Mouse (Mus musculus) heart, embryonic 10.5 days (tissue): Measurements from ENCODE around the gene Smarcb1. TPM values are rescaled to one million over a fixed set of nuclear protein-coding genes. Genes with fewer than 3 reads are reported as not detected.
A peak's percentile ranks its signal among the peaks of the same experiment; 100 is the strongest.

Experiments used
- DNase-seq: peaks from one replicate; pipeline ENCODE4 v3.0.0-alpha.2; 2017; ENCODE audit warnings: low spot score
- H3K27ac ChIP-seq: fragments of 300-500 bp; sonication (generic); 2 replicates; pipeline ENCODE4 v1.5.1; 2016; ENCODE audit warnings: mild to moderate bottlenecking
- H3K27me3 ChIP-seq: fragments of 300-500 bp; sonication (generic); 2 replicates; pipeline ENCODE4 v1.6.1; 2016; ENCODE audit warnings: mild to moderate bottlenecking; ENCODE audit not compliant: poor library complexity, insufficient read depth, severe bottlenecking
- H3K36me3 ChIP-seq: fragments of 300-500 bp; sonication (generic); 2 replicates; pipeline ENCODE4 v1.6.1; 2016; ENCODE audit warnings: mild to moderate bottlenecking, moderate library complexity
- H3K4me1 ChIP-seq: fragments of 300-500 bp; sonication (generic); 2 replicates; pipeline ENCODE4 v1.6.1; 2016; ENCODE audit warnings: mild to moderate bottlenecking
- H3K4me3 ChIP-seq: fragments of 300-500 bp; sonication (generic); 2 replicates; pipeline ENCODE4 v1.5.1; 2016; ENCODE audit warnings: mild to moderate bottlenecking, moderate library complexity
- H3K9me3 ChIP-seq: fragments of 300-500 bp; sonication (generic); 2 replicates; pipeline ENCODE4 v1.6.1; 2016; ENCODE audit warnings: mild to moderate bottlenecking, moderate library complexity
- WGBS: fragments of 180-500 bp; shearing (Covaris S2); methylation state at CpG from one replicate; pipeline ENCODE4 v1.1.7; 2016; 5-methylcytosine and 5-hydroxymethylcytosine counted together
- polyA plus RNA-seq: library from polyadenylated mRNA; unstranded; fragments of >200 nt; fragmentation: Nextera tagmentation; extraction: Ambion mirVana; gene quantifications from 2 replicates; pipeline ENCODE4 v1.2.1, GENCODE M21; 2016

Smarcb1 gene
- polyA plus RNA-seq, 1 experiment from 2014 or later, result 204 TPM

DNA sequence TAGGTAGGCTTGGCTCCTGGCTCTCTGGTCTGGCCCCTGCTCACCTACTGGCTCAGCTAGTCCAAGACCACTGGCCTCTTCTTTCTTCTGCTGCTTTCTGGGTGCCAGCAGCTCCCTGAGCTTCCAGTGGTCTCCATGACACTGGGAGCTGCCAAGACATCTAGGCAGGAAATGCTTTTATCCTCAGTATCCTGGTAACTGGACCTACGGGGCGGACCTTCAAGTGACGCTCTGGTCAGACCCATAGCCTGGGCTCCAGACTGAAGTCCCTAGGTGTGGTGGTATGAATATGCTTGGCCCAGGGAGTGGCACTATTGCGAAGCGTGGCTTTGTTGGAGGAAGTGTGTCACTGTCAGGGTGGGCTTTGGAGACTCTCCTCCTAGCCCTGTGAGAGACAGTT is 19.1 kb upstream of the Smarcb1 start, which contains the start of gene Gm867:
TSS of gene Gm867 (minus strand) at position 153 of the 400 bp plus-strand sequence.
- no peak for DNase-seq
- Histone ChIP-seq H3K36me3 (0 out of 2 replicates have a peak, but pooled peaks cover 2% of the 10 kb centered on the region), H3K4me3 (no peak within 1 kb of the TSS; the same call in 1 of the 2 replicates), H3K27ac (peak within 1 kb of the TSS; percentile 52; the same call in 1 of the 2 replicates), H3K9me3 (no peaks in the 10 kb centered on the region), H3K27me3 (peaks cover 22% of the 10 kb centered on the region), H3K4me1 (peaks cover 42% of the 10 kb centered on the region)
- 73% methylated on average over 5 of the region's 5 CpGs for WGBS

GRCm38 (mm10) chr10:75939481-75940234 is 18.2 kb upstream of the Smarcb1 start:
- peaks cover 28% of the 10 kb centered on the region for H3K27me3 ChIP-seq
- peak overlapping the region; percentile 52; the same call in 1 of the 2 replicates for H3K27ac ChIP-seq
- H3K4me3 ChIP-seq, result no peak overlapping the region; the same call in 1 of the 2 replicates
- peaks cover 48% of the 10 kb centered on the region for H3K4me1 ChIP-seq
- 33% methylated on average over 9 of the region's 9 CpGs for WGBS
- peak; percentile 82 for DNase-seq
- no peaks in the 10 kb centered on the region for H3K9me3 ChIP-seq
- H3K36me3 ChIP-seq, result 0 out of 2 replicates have a peak, but pooled peaks cover 2% of the 10 kb centered on the region

- Histone ChIP-seq H3K36me3 (0 out of 2 replicates have a peak, but pooled peaks cover 2% of the 10 kb centered on the region), H3K4me1 (peaks cover 52% of the 10 kb centered on the region), H3K27ac (0 out of 2 replicates have a peak overlapping the region, but pooled peaks have one; percentile 64), H3K4me3 (peak overlapping the region; percentile 85), H3K27me3 (peaks cover 42% of the 10 kb centered on the region), H3K9me3 (no peaks in the 10 kb centered on the region)
- 48% methylated on average over 10 of the region's 10 CpGs for WGBS
- DNase-seq, result no peak
Measured at GRCm38 (mm10) chr10:75937851-75938643, 16.6 kb upstream of the Smarcb1 start.

GRCm38 (mm10) chr10:75936909-75937667 is 15.7 kb upstream of the Smarcb1 start:
- peaks cover 47% of the 10 kb centered on the region for H3K27me3 ChIP-seq
- 0 out of 2 replicates have a peak, but pooled peaks cover 2% of the 10 kb centered on the region for H3K36me3 ChIP-seq
- WGBS, result 32% methylated on average over 18 of the region's 18 CpGs
- no peaks in the 10 kb centered on the region for H3K9me3 ChIP-seq
- peak overlapping the region; percentile 85 for H3K4me3 ChIP-seq
- DNase-seq, result no peak
- peaks cover 62% of the 10 kb centered on the region for H3K4me1 ChIP-seq
- peak overlapping the region; percentile 64; the same call in 1 of the 2 replicates for H3K27ac ChIP-seq

GRCm38 (mm10) chr10:75935680-75936541 is 14.5 kb upstream of the Smarcb1 start, which contains the start of gene Mmp11:
Mmp11 (minus strand) TSS chr10:75936496.
- WGBS, result 1% methylated on average over 51 of the region's 51 CpGs
- peak within 1 kb of the TSS; percentile 85 for H3K4me3 ChIP-seq
- peaks cover 59% of the 10 kb centered on the region for H3K27me3 ChIP-seq
- H3K4me1 ChIP-seq, result peaks cover 69% of the 10 kb centered on the region
- H3K36me3 ChIP-seq, result 0 out of 2 replicates have a peak, but pooled peaks cover 2% of the 10 kb centered on the region
- DNase-seq, result peak; percentile 95
- peak within 1 kb of the TSS; percentile 94 for H3K27ac ChIP-seq
- no peaks in the 10 kb centered on the region for H3K9me3 ChIP-seq

GRCm38 (mm10) chr10:75934991-75935390 is 13.6 kb upstream of the Smarcb1 start:
- Histone ChIP-seq H3K36me3 (0 out of 2 replicates have a peak, but pooled peaks cover 2% of the 10 kb centered on the region), H3K4me3 (peak overlapping the region; percentile 85), H3K27me3 (peaks cover 68% of the 10 kb centered on the region), H3K9me3 (no peaks in the 10 kb centered on the region), H3K4me1 (peaks cover 67% of the 10 kb centered on the region), H3K27ac (peak overlapping the region; percentile 94; the same call in 1 of the 2 replicates)
- 68% methylated on average over 1 of the region's 1 CpGs for WGBS
- no peak for DNase-seq

GRCm38 (mm10) chr10:75932891-75933290 is 11.5 kb upstream of the Smarcb1 start, which contains the start of gene Chchd10:
Chchd10 (plus strand) TSS chr10:75933130.
- Histone ChIP-seq H3K36me3 (peaks cover 2% of the 10 kb centered on the region; the same call in 1 of the 2 replicates), H3K27ac (peak within 1 kb of the TSS; percentile 94), H3K4me1 (peaks cover 54% of the 10 kb centered on the region), H3K9me3 (no peaks in the 10 kb centered on the region), H3K4me3 (peak within 1 kb of the TSS; percentile 74), H3K27me3 (peaks cover 88% of the 10 kb centered on the region)
- WGBS, result 35% methylated on average over 6 of the region's 6 CpGs
- DNase-seq, result no peak

DNA sequence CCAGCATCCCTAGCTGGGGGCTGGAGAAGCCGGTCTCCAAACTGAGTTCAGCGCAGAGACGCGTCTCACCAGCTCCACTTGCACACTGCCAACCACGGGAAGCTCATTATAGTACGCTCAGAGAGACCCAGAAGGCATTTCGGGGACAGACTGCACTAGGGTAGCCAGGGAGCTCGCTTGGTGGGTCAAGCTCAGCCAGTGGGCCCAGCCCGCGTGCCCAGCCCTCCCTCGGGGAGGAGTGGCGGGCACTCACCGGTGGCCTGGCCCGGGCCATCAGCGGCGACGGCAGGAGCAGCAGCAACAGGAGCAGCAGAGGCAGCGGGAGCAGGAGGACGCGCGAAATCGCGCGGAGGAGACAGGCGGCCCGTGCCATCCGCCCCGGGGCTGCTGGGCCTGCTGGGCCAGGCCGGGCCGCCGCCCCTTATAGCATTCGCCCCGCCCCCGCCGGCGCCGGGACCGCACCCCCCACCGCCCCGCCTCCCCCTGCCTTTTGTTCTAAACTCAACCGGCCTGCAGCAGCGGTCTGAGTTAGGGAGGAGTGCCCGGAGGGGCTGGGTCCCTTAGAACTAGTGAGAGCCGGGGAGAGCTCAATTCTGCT is 10.8 kb upstream of the Smarcb1 start:
- DNase-seq, result no peak
- H3K27me3 ChIP-seq, result peaks cover 88% of the 10 kb centered on the region
- 2% methylated on average over 38 of the region's 44 CpGs for WGBS

GRCm38 (mm10) chr10:75931311-75931710 is 9.9 kb upstream of the Smarcb1 start:
- Histone ChIP-seq H3K4me1 (peaks cover 45% of the 10 kb centered on the region), H3K9me3 (no peaks in the 10 kb centered on the region), H3K4me3 (peak overlapping the region; percentile 74), H3K36me3 (peaks cover 16% of the 10 kb centered on the region), H3K27ac (no peak overlapping the region), H3K27me3 (peaks cover 87% of the 10 kb centered on the region)
- DNase-seq, result no peak
- WGBS, result 23% methylated on average over 7 of the region's 7 CpGs

More for the DNA sequence above, 10.8 kb upstream of the Smarcb1 start:
- Histone ChIP-seq H3K27ac (peak overlapping the region; percentile 94), H3K4me1 (peaks cover 47% of the 10 kb centered on the region), H3K36me3 (peaks cover 7% of the 10 kb centered on the region), H3K4me3 (peak overlapping the region; percentile 74), H3K9me3 (no peaks in the 10 kb centered on the region)

- WGBS, result 27% methylated on average over 6 of the region's 6 CpGs
- no peak overlapping the region for H3K4me3 ChIP-seq
- DNase-seq, result no peak
- H3K27me3 ChIP-seq, result peaks cover 91% of the 10 kb centered on the region
- H3K36me3 ChIP-seq, result peaks cover 22% of the 10 kb centered on the region
- no peaks in the 10 kb centered on the region for H3K9me3 ChIP-seq
- H3K27ac ChIP-seq, result no peak overlapping the region
- H3K4me1 ChIP-seq, result peaks cover 36% of the 10 kb centered on the region
Measured at GRCm38 (mm10) chr10:75930304-75930703, 8.9 kb upstream of the Smarcb1 start.

- Histone ChIP-seq H3K27ac (no peak overlapping the region), H3K36me3 (peaks cover 37% of the 10 kb centered on the region), H3K4me1 (peaks cover 23% of the 10 kb centered on the region), H3K27me3 (peaks cover 61% of the 10 kb centered on the region), H3K9me3 (no peaks in the 10 kb centered on the region), H3K4me3 (no peak overlapping the region)
- DNase-seq, result no peak
- 48% methylated on average over 13 of the region's 13 CpGs for WGBS
Measured at GRCm38 (mm10) chr10:75926396-75926795, 5.0 kb upstream of the Smarcb1 start.
